Mouse (Mus musculus) spleen, adult 2 months (tissue): ENCODE data around the gene Znhit6.

Experiments used
- CTCF ChIP-seq: fragments of 200-500 bp; IDR thresholded peaks from 2 replicates; pipeline ENCODE4 v1.5.1; 2011; ENCODE audit warnings: mild to moderate bottlenecking, inconsistent platforms; ENCODE audit not compliant: insufficient read depth, insufficient read length, insufficient replicate concordance; ENCODE audit errors: extremely low read depth
- POLR2A ChIP-seq: fragments of 200-500 bp; IDR thresholded peaks from 2 replicates; pipeline ENCODE4 v1.6.1; 2011; ENCODE audit warnings: low read depth, low read length, inconsistent platforms

DNA sequence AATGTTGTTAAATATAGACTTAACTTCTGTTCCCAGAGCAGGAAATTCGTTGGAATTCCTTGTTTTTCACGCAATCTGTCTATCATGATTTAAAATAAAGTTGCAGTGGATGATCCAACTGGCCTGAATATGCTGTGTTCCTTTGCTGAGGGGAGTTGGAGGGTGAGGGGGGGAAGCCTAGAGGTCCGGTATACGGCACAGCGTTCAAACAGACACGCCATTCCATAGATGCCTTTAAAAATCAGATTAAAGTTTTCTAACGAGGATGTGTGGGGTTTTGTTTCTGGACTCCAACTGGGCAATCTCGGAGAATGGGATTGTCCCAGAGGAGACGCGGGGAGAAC, 75.9 kb downstream of the Znhit6 start:
- TF ChIP-seq CTCF (no peak), POLR2A (no peak)
